Mouse (Mus musculus) hindbrain, postnatal 0 days (tissue): Measurements from ENCODE around the gene Dach2. TPM values are rescaled to one million over a fixed set of nuclear protein-coding genes. Genes with fewer than 3 reads are reported as not detected.
"Not testable (repeated sequence)": the region's sequence is repeated elsewhere in the genome, so short reads cannot be mapped to it uniquely, and the experiment has no call there.

Source experiments
- ATAC-seq: fragments of 200-750 bp; cut with Nextera tagmentation; 2 replicates; pipeline ENCODE4 v1.8.0; 2017; ENCODE audit warnings: mild to moderate bottlenecking, moderate TSS enrichment, moderate library complexity
- DNase-seq: peaks from one replicate; pipeline ENCODE4 v3.0.0-alpha.2; 2015; ENCODE audit warnings: low spot score
- H3K27ac ChIP-seq: fragments of 300-500 bp; sonication (generic); 2 replicates; pipeline ENCODE4 v1.5.1; 2014; ENCODE audit warnings: mild to moderate bottlenecking
- H3K27me3 ChIP-seq: fragments of 300-500 bp; sonication (generic); 2 replicates; pipeline ENCODE4 v1.6.1; 2014; ENCODE audit warnings: low read length, mixed read lengths; ENCODE audit not compliant: insufficient read depth
- H3K36me3 ChIP-seq: fragments of 300-500 bp; sonication (generic); 2 replicates; pipeline ENCODE4 v1.6.1; 2014; ENCODE audit warnings: low read length, mixed read lengths; ENCODE audit not compliant: insufficient read depth
- H3K4me1 ChIP-seq: fragments of 300-500 bp; sonication (generic); 2 replicates; pipeline ENCODE4 v1.6.1; 2014; ENCODE audit warnings: antibody characterized with exemption, low read length, mixed read lengths; ENCODE audit not compliant: insufficient read depth
- H3K4me2 ChIP-seq: fragments of 300-500 bp; sonication (generic); 2 replicates; pipeline ENCODE4 v1.6.1; 2014; ENCODE audit warnings: low read depth, mild to moderate bottlenecking, low read length, moderate library complexity, mixed read lengths
- H3K4me3 ChIP-seq: fragments of 300-500 bp; sonication (generic); 2 replicates; pipeline ENCODE4 v1.5.1; 2014; ENCODE audit warnings: low read length
- H3K9ac ChIP-seq: fragments of 300-500 bp; sonication (generic); replicated peaks from 2 replicates; pipeline ENCODE4 v1.6.1; 2014; ENCODE audit warnings: mild to moderate bottlenecking, low read length, moderate library complexity, mixed read lengths
- H3K9me3 ChIP-seq: fragments of 300-500 bp; sonication (generic); 2 replicates; pipeline ENCODE4 v1.6.1; 2016; ENCODE audit warnings: low read length, mixed read lengths
- CTCF ChIP-seq: IDR thresholded peaks from 2 replicates; pipeline ENCODE4 v1.5.1; 2016; ENCODE audit warnings: antibody characterized with exemption, control low read depth, low read depth
- WGBS: fragments of 180-500 bp; shearing (Covaris S2); extraction: QIAGEN DNeasy Blood & Tissue Kit; methylation state at CpG from one replicate; pipeline ENCODE4 v1.1.7; 2014; 5-methylcytosine and 5-hydroxymethylcytosine counted together
- polyA plus RNA-seq: library from polyadenylated mRNA; unstranded; fragments of >200 nt; fragmentation: Nextera tagmentation; extraction: Ambion mirVana; gene quantifications from 2 replicates; pipeline ENCODE4 v1.2.1, GENCODE M21; 2015
- total RNA-seq: library from RNA; depleted of rRNA; stranded (reverse); fragments of >200 nt; gene quantifications from 2 replicates; pipeline ENCODE4 v1.2.3, GENCODE M21; 2014; rRNA removed

The Dach2 gene
- total RNA-seq (13.7 and 14.4 TPM in 2 replicates), polyA plus RNA-seq (13.3 and 15.0 TPM in 2 replicates)

DNA sequence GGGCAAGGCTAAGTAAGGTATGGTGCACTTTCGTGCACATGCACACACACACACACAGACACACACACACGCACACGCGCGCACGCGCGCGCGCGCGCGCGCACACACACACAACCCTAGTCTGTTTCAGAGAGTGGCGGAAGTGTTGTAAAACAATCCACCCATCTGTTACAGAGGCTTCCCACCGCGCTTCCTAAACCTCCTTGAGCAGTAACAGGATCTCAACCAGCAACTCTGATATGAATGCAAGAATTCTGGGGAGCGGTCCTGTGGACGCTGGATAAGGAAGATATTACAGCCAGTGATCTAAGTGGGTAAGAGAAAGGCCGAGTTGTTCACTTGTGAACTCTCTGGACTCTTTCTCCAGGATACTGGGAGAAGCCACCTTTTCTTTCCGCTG, at the start of gene Dach2:
Dach2 (plus strand) TSS at position 107 of the 400 bp plus-strand sequence.
- 31% methylated on average over 21 of the region's 21 CpGs for WGBS
- H3K27ac ChIP-seq = no peak within 1 kb of the TSS
- H3K4me2 ChIP-seq = peak within 1 kb of the TSS; percentile 68
- ATAC-seq = peak; percentile 64; the same call in 1 of the 2 replicates
- H3K36me3 ChIP-seq = no peaks in the 10 kb centered on the region
- no peak for TF ChIP-seq CTCF
- H3K9me3 ChIP-seq = no peaks in the 10 kb centered on the region
- no peak within 1 kb of the TSS; the same call in 1 of the 2 replicates for H3K9ac ChIP-seq
- H3K27me3 ChIP-seq = no peaks in the 10 kb centered on the region
- no peaks in the 10 kb centered on the region for H3K4me1 ChIP-seq
- DNase-seq = peak; percentile 60
- H3K4me3 ChIP-seq = peak within 1 kb of the TSS; percentile 52

GRCm38 (mm10) chrX:113252427-113252826, 44.9 kb upstream of the Dach2 start:
- not testable (repeated sequence) for H3K27me3 ChIP-seq, H3K4me3 ChIP-seq, ATAC-seq, H3K27ac ChIP-seq, H3K9me3 ChIP-seq, H3K4me1 ChIP-seq, DNase-seq, H3K9ac ChIP-seq, H3K36me3 ChIP-seq, H3K4me2 ChIP-seq
- 68% methylated on average over 2 of the region's 3 CpGs for WGBS

- H3K4me3 ChIP-seq = peak overlapping the region; percentile 52
- TF ChIP-seq CTCF = no peak
- no peak overlapping the region; the same call in 1 of the 2 replicates for H3K9ac ChIP-seq
- no peaks in the 10 kb centered on the region for H3K36me3 ChIP-seq
- H3K27ac ChIP-seq = no peak overlapping the region
- 32% methylated on average over 18 of the region's 18 CpGs for WGBS
- H3K4me1 ChIP-seq = no peaks in the 10 kb centered on the region
- H3K4me2 ChIP-seq = peak overlapping the region; percentile 68
- H3K27me3 ChIP-seq = no peaks in the 10 kb centered on the region
- ATAC-seq (peak; percentile 98), DNase-seq (peak; percentile 74)
- no peaks in the 10 kb centered on the region for H3K9me3 ChIP-seq
These were observed 721 bp downstream of the Dach2 start for GRCm38 (mm10) chrX:113298031-113298430.

GRCm38 (mm10) chrX:113298468-113298867, 1.2 kb downstream of the Dach2 start:
- TF ChIP-seq CTCF = no peak
- peak; percentile 36; the same call in 1 of the 2 replicates for ATAC-seq
- H3K4me2 ChIP-seq = peak overlapping the region; percentile 68
- 24% methylated on average over 19 of the region's 19 CpGs for WGBS
- no peak overlapping the region for H3K27ac ChIP-seq
- no peaks in the 10 kb centered on the region for H3K4me1 ChIP-seq
- no peak overlapping the region; the same call in 1 of the 2 replicates for H3K9ac ChIP-seq
- H3K27me3 ChIP-seq = no peaks in the 10 kb centered on the region
- no peak for DNase-seq
- H3K4me3 ChIP-seq = peak overlapping the region; percentile 52
- H3K9me3 ChIP-seq = no peaks in the 10 kb centered on the region
- H3K36me3 ChIP-seq = no peaks in the 10 kb centered on the region

DNA sequence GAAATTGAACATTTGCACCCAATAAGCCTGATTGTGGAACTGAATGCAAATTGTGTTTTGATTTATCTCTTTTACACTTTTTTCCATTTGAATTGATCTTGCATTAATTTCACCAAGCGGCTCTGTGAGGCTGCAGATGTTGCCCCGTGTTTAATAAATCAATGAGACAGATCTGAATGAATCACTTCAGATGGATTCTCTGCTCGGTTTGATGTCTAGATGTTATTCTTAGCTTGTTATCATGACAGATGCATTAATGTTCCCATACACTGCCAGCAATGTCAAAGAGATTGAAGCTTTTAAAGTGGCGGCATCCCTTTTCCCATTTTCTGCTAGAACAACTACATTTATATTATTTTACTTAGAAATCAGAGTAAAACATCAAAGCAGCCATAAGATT, 7.0 kb downstream of the Dach2 start:
- 0 out of 2 replicates have a peak overlapping the region, but pooled peaks have one; percentile 10 for H3K4me2 ChIP-seq
- DNase-seq (peak; percentile 3), ATAC-seq (no peak)
- no peaks in the 10 kb centered on the region for H3K9me3 ChIP-seq
- no peak overlapping the region for H3K9ac ChIP-seq
- H3K4me1 ChIP-seq = no peaks in the 10 kb centered on the region
- H3K27ac ChIP-seq = no peak overlapping the region
- H3K36me3 ChIP-seq = no peaks in the 10 kb centered on the region
- no peak for TF ChIP-seq CTCF
- WGBS = 49% methylated on average over 4 of the region's 4 CpGs
- H3K27me3 ChIP-seq = no peaks in the 10 kb centered on the region
- H3K4me3 ChIP-seq = no peak overlapping the region

- H3K9me3 ChIP-seq = no peaks in the 10 kb centered on the region
- H3K4me3 ChIP-seq = no peak overlapping the region
- WGBS = 66% methylated on average over 3 of the region's 3 CpGs
- H3K27ac ChIP-seq = no peak overlapping the region
- DNase-seq (no peak), ATAC-seq (no peak)
- no peak overlapping the region for H3K9ac ChIP-seq
- no peak for TF ChIP-seq CTCF
- H3K4me2 ChIP-seq = no peak overlapping the region
- H3K36me3 ChIP-seq = no peaks in the 10 kb centered on the region
- H3K27me3 ChIP-seq = no peaks in the 10 kb centered on the region
- no peaks in the 10 kb centered on the region for H3K4me1 ChIP-seq
These were observed 40.8 kb downstream of the Dach2 start for GRCm38 (mm10) chrX:113338143-113338542.

- DNase-seq (no peak), ATAC-seq (no peak)
- H3K9ac ChIP-seq = no peak overlapping the region
- H3K4me1 ChIP-seq = no peaks in the 10 kb centered on the region
- TF ChIP-seq CTCF = no peak
- no peaks in the 10 kb centered on the region for H3K27me3 ChIP-seq
- no peaks in the 10 kb centered on the region for H3K36me3 ChIP-seq
- no peaks in the 10 kb centered on the region for H3K9me3 ChIP-seq
- 51% methylated on average over 3 of the region's 3 CpGs for WGBS
- H3K4me2 ChIP-seq = no peak overlapping the region
- H3K4me3 ChIP-seq = no peak overlapping the region
- no peak overlapping the region for H3K27ac ChIP-seq
These were observed 97.1 kb downstream of the Dach2 start for GRCm38 (mm10) chrX:113394417-113394816.
